Mouse (Mus musculus): Measurements from ENCODE around the gene Emid1. TPM values are rescaled to one million over a fixed set of nuclear protein-coding genes. Genes with fewer than 3 reads are reported as not detected.

Emid1 gene
- total and polyA plus RNA-seq, 3 experiments = not detected

GRCm38 (mm10) chr11:5065056-5065821 is 86.8 kb downstream of the Emid1 start, which contains the start of gene Gas2l1:
TSS of gene Gas2l1 (minus strand) at chr11:5065327.
- DNase-seq (ENCODE audit: extremely low read depth) = peak; percentile 85
- Histone ChIP-seq H3K27ac (ENCODE audit: insufficient read depth, low read depth) (no peak within 1 kb of the TSS), H3K9me3 (replicated peaks; ENCODE audit: low read length) (no peaks in the 10 kb centered on the region), H3K9ac (ENCODE audit: insufficient read depth, low read depth) (peak within 1 kb of the TSS; percentile 50), H3K4me1 (ENCODE audit: control insufficient read depth in 1 of 2, insufficient read depth in 2 of 2) (peaks cover 23 to 38% of the 10 kb centered on the region in 2 experiments), H3K27me3 (replicated peaks) (peaks cover 15% of the 10 kb centered on the region), H3K36me3 (replicated peaks in 1 of 2; ENCODE audit: control insufficient read depth in 1 of 2, insufficient read depth in 1 of 2, low read length in 1 of 2) (peaks cover 13 to 28% of the 10 kb centered on the region in 2 experiments), H3K4me3 (replicated peaks in 1 of 3; ENCODE audit: low read depth in 2 of 3, low read length in 2 of 3, poor library complexity in 1 of 3) (peak within 1 kb of the TSS; percentile 53 to 68 (median 53)), H3K4me2 (ENCODE audit: insufficient read depth, low read depth, poor library complexity, severe bottlenecking) (peak within 1 kb of the TSS; percentile 58), H3K79me2 (replicated peaks; ENCODE audit: control insufficient read depth, extremely low read depth, insufficient read depth, poor library complexity, severe bottlenecking) (no peaks in the 10 kb centered on the region)
- dilution Hi-C loops (cut with MboI; ENCODE audit: extremely low pct_ligation_motif_present, extremely low pct_unique_long_range_greater_than_20kb, low sequenced_read_pairs) (no loop called here), in situ Hi-C loops (cut with MboI; ENCODE audit: low pct_ligation_motif_present, low pct_unique_long_range_greater_than_20kb, low sequenced_read_pairs) (loop anchor here (5.0 kb wide), 1 partner anchor 48 kb away; no protein-coding TSS in a partner anchor)
- peak; percentile 79 for TF ChIP-seq SIN3A (IDR thresholded peaks at IDR 0.05; ENCODE audit: low read length)
- TF ChIP-seq CHD2 (IDR thresholded peaks at IDR 0.05; ENCODE audit: low read length) = no peak
- no peak for TF ChIP-seq TBP (conservative IDR thresholded peaks at IDR 0.05; ENCODE audit: low read depth, low read length)
- TF ChIP-seq ZMIZ1 (IDR thresholded peaks at IDR 0.05; ENCODE audit: low read depth, low read length) = no peak
- TF ChIP-seq IRF4 (IDR thresholded peaks at IDR 0.05; ENCODE audit: low read depth, low read length) = 0 out of 2 replicates have a peak, but pooled peaks have one; percentile 4
- TF ChIP-seq POLR2A (IDR thresholded peaks at IDR 0.05; ENCODE audit: low read depth, low read length) = peak; percentile 41; the same call in 1 of the 2 replicates
- TF ChIP-seq ZNF384 (IDR thresholded peaks at IDR 0.05; ENCODE audit: low read depth, low read length) = no peak
- no peak for TF ChIP-seq CHD1 (IDR thresholded peaks at IDR 0.05; ENCODE audit: low read depth, low read length)
- TF ChIP-seq PAX5 (IDR thresholded peaks at IDR 0.05; ENCODE audit: low read length) = no peak
- TF ChIP-seq MAFK (IDR thresholded peaks at IDR 0.05; ENCODE audit: insufficient replicate concordance, low read length) = no peak
- TF ChIP-seq MXI1 (IDR thresholded peaks at IDR 0.05; ENCODE audit: low read depth, low read length) = peak; percentile 93
- TF ChIP-seq NELFE (IDR thresholded peaks at IDR 0.05; ENCODE audit: low read depth, low read length) = no peak; the same call in 1 of the 2 replicates
- TF ChIP-seq NRF1 (IDR thresholded peaks at IDR 0.05; ENCODE audit: low read depth, low read length) = no peak
- 0 out of 2 replicates have a peak, but pooled peaks have one; percentile 31 for TF ChIP-seq MYC (IDR thresholded peaks at IDR 0.05; ENCODE audit: low read depth, low read length)
- no peak for TF ChIP-seq ETS1 (conservative IDR thresholded peaks at IDR 0.05; ENCODE audit: low read depth, low read length)
- TF ChIP-seq UBTF (IDR thresholded peaks at IDR 0.05; ENCODE audit: low read depth, low read length) = no peak
- peak; percentile 10 for TF ChIP-seq ELF1 (IDR thresholded peaks at IDR 0.05; ENCODE audit: low read depth, low read length)
- no peak for TF ChIP-seq JUN (IDR thresholded peaks at IDR 0.05; ENCODE audit: insufficient read depth, low read depth, low read length)
- TF ChIP-seq HCFC1 (IDR thresholded peaks at IDR 0.05; ENCODE audit: low read depth, low read length) = no peak; the same call in 1 of the 2 replicates
- TF ChIP-seq TCF12 (IDR thresholded peaks at IDR 0.05; ENCODE audit: low read depth, low read length) = no peak
- TF ChIP-seq MAZ (IDR thresholded peaks at IDR 0.05; ENCODE audit: low read depth, low read length) = peak; percentile 36; the same call in 1 of the 2 replicates
- TF ChIP-seq MEF2A (IDR thresholded peaks at IDR 0.05; ENCODE audit: borderline replicate concordance, low read depth, low read length) = no peak
- peak; percentile 65 for TF ChIP-seq ZC3H11A (IDR thresholded peaks at IDR 0.05; ENCODE audit: low read depth, low read length)
- TF ChIP-seq EP300 (IDR thresholded peaks at IDR 0.05; ENCODE audit: low read length) = no peak
- TF ChIP-seq CTCF (conservative IDR thresholded peaks at IDR 0.05 in 1 of 2, IDR thresholded peaks at IDR 0.05 in 1 of 2; ENCODE audit: low read depth in 2 of 2, low read length in 2 of 2) = peak; percentile 29 to 93; a peak in 3 of 4 replicates
- no peak for TF ChIP-seq USF2 (conservative IDR thresholded peaks at IDR 0.05; ENCODE audit: low read depth, low read length)
- TF ChIP-seq SMC3 (IDR thresholded peaks at IDR 0.05; ENCODE audit: low read depth, low read length) = peak; percentile 91
- TF ChIP-seq KAT2A (IDR thresholded peaks at IDR 0.05; ENCODE audit: insufficient replicate concordance, low read length) = no peak
- no peak for TF ChIP-seq ZKSCAN1 (IDR thresholded peaks at IDR 0.05; ENCODE audit: borderline replicate concordance, low read depth, low read length)
- no peak for TF ChIP-seq USF1 (IDR thresholded peaks at IDR 0.05; ENCODE audit: low read depth, low read length)
- no peak for TF ChIP-seq GABPA (IDR thresholded peaks at IDR 0.05; ENCODE audit: insufficient replicate concordance, low read depth, low read length)
- TF ChIP-seq RCOR1 (conservative IDR thresholded peaks at IDR 0.05; ENCODE audit: low read depth, low read length) = no peak
- TF ChIP-seq BHLHE40 (IDR thresholded peaks at IDR 0.05; ENCODE audit: low read depth, low read length) = no peak
- no peak for TF ChIP-seq E2F4 (IDR thresholded peaks at IDR 0.05; ENCODE audit: insufficient replicate concordance, low read depth, low read length)
- TF ChIP-seq POLR2AphosphoS2 (IDR thresholded peaks at IDR 0.05; ENCODE audit: low read depth, low read length) = no peak
- peak; percentile 87 for TF ChIP-seq RAD21 (IDR thresholded peaks at IDR 0.05; ENCODE audit: low read depth, low read length)
- TF ChIP-seq MAX (IDR thresholded peaks at IDR 0.05; ENCODE audit: low read length) = no peak
- TF ChIP-seq JUND (conservative IDR thresholded peaks at IDR 0.05; ENCODE audit: low read depth, low read length) = no peak
